Mouse (Mus musculus) mature B cell (primary cell): Measurements from ENCODE around the gene Zfp3.

Experiments used
- in situ Hi-C: fragments of 300-500 bp; cut with MboI; formaldehyde crosslinking; loops from 2 replicates; pipeline ENCODE4 v1.14.3; 2019

The Zfp3 gene

DNA sequence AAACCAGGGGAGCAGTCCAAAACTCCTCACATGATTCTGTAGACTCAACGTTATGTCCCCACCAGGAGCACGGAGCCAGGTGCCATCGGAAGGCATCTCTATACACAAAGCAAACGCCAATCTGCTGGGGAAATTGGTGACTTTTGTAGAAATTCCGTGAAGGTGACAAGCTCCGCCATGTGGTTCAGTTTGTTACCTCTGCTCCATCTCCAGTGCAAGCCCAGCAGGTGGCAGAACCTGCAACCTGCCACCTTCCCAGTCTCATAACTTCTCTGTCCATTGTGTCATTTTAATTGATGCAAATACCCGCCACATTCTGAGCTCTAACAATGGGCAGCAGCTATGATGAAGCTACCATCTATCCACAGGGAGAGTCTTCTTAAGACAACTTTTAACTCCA lies 9.1 kb upstream of the Zfp3 start:
- in situ Hi-C loops, result loop anchor here (5.0 to 25.0 kb wide), 3 partner anchors 123 to 343 kb away; partner anchors contain the start of genes Gltpd2, Pelp1 and Vmo1

DNA sequence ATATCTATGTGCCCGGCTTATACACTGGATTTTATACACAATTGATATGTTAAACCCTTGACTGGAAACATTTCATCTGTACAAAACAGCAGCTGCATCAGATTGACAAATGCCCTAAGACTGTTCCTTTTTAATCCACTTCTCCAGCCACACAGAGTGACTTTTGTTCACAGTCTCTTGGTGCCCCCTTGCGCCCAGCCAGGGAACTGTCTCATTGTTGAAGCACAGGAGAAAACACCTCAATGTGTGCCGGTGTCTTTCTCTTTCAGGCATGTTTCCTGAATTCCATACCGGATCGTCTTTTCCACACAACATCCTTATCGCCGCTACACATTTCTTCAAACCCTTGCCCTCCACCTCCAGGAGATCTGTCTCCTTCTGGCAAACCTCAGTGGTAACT lies 8.4 kb upstream of the Zfp3 start:
- in situ Hi-C loops, result loop anchor here (5.0 to 25.0 kb wide), 3 partner anchors 123 to 343 kb away; partner anchors contain the start of genes Gltpd2, Pelp1 and Vmo1

DNA sequence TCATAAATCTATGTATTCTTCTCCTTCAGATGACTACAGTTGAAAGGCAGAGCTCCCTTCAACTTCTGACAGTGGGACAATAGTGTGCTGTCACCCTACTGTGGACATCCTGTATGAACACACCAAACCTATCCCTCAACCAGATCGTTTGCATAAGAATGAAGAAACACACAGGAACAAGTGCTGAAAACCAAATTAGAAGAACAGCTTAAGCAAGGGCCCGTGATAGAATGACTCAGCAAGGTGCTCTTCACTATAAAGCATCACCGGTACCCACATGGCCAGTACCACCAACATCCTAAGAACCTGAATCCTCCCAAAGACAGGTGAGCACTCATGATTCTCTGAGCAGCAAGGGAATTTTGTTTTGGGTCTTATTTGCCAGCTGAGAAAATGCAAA lies 3.6 kb upstream of the Zfp3 start:
- in situ Hi-C loops, result loop anchor here (25.0 kb wide), 1 partner anchor 348 kb away; the partner anchor contains the start of gene Pelp1

DNA sequence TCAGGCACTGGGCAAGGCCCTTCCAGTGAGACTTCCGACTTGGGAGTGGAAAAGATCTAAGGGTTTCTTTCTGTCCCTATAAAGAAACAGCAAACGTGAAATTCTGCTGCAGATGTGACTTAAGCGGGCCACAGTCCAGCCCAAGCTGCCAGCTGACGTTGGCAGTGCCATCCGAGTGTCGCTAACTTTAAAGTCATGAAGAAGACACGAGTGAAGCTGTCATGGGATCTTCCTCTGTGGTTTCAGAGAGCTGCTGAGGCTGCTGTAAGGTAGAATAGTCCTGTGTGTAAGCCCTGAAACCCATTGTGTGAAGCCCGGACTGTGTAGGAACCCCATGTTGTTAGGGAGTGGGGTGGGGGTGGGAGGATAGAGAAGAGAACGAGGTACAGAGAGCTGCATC lies 1.4 kb upstream of the Zfp3 start:
- in situ Hi-C loops, result loop anchor here (25.0 kb wide), 1 partner anchor 350 kb away; the partner anchor contains the start of gene Pelp1

DNA sequence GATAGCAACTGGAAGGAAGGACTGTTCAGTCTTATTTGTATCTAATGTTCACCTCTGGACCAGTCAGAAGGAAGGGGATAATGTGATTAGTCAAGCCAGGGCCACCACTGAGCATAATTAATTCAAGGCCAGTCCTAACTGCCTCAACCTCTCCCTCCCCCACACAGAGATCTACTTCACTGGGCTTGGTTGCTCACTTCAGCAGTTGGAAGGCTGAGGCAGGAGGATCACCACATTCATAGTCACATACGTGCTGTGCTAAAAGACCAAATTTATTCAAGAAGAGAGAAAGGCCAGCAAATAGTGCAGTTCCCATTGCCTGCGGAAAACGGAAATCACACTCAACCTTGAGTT lies 450 bp upstream of the Zfp3 start:
- in situ Hi-C loops, result loop anchor here (25.0 kb wide), 1 partner anchor 351 kb away; the partner anchor contains the start of gene Pelp1

DNA sequence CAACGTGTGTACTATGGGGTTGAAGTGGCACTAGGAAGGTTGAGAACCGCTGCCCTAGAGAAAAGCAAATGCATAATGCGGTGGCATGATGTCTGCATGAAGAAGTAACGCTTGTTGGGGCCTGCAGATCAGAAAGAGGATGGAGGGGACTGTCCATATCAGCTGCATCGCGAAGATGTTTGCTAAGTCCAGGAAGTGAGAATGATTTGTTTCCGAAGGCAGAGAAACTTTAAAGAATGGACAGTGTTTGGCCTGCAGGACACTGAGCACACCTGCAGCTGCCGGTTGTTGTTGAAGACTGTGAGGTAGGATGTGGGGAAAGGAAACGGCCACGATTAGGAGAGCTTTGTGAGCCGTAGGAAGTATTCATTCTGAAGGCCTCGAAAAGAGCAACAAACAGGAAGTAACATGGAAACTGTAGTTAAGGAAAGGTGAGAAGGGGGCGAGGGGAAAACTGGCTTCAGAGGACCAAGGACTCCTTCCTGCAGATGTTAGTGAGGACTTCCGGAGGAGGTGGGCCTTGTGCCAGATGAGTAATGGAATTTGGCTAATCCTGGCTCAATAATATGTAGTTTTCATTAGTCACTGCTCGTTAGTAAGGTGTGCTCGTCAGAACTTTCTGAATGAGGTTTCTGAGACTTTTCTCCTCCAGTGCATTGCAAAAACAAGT lies 1.9 kb downstream of the Zfp3 start:
- in situ Hi-C loops, result loop anchor here (25.0 kb wide), 1 partner anchor 354 kb away; the partner anchor contains the start of gene Pelp1

DNA sequence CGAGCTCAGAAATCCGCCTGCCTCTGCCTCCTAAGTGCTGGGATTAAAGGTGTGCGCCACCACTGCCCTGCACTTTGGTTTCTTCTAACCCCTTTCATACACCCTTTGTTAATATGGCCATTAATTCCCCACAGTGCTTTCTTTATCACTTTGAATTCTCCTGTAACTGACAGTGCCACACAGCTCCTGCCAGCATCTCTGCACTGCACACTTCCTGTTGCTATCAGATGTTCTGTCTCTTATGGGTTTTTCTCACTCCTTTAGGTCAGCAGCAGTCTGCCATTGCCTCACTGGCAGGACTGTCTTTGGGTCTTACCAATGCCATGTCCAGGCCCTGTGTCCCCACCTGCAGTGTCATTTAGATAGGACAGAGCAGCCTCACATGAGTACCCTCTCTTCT lies 6.8 kb downstream of the Zfp3 start:
- in situ Hi-C loops, result loop anchor here (25.0 kb wide), 1 partner anchor 359 kb away; the partner anchor contains the start of gene Pelp1

DNA sequence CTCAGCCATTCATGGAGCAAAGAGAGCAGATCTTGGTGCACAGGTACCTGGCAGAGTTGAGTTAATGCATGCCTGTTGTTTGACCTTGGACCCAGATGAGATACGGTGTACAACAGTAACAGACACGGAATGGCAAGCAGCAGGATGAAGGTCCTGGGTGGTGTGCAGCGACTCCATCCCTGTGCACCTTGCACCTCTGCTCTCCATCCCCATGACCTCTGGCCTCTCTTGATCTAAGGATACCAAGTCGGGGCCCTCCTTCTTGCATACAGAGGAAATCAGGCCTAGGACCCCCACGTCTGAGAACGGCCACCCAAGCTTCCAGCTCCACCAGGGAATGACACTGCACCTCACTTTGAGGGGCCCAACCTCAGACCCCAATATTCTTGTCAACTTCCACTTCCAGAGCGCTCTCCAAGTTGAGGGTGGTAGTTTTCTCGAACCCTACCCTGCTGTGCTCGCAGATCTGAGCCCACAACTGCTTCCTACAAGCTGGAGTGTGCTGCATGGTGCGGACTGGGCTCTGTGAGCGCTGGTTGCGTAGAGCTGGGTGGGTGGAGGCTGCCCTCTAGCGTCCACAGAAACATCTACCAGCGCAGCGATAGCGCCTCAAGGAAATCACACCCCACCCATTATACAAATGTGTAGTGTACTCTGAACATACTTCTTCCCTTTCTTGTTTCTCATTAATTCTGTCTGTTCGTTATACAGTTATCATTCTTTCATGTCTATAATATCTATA lies 13.0 kb downstream of the Zfp3 start:
- in situ Hi-C loops, result loop anchor here (5.0 kb wide), 1 partner anchor 35 kb away; the partner anchor contains the start of gene Scimp

DNA sequence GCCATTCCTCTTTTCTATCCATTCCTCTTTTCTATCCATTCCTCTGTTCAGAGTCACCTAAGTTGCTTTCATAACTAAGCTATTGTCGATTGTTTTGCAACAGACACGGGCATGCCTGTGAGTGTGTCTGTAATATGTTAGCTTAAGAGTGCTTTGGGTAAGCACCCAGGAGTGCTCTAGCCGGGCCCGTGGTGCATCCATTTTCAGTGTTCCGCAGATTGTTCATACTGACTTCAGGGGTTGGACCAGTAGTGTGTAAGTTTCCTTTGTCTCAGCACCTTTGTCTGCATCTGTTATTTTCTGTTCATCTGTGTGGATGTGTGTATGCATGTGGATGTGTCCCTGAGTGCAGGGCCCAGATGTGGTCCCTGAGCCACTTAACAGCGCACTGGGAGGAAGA lies 13.6 kb downstream of the Zfp3 start:
- in situ Hi-C loops, result loop anchor here (5.0 kb wide), 1 partner anchor 35 kb away; the partner anchor contains the start of gene Scimp

DNA sequence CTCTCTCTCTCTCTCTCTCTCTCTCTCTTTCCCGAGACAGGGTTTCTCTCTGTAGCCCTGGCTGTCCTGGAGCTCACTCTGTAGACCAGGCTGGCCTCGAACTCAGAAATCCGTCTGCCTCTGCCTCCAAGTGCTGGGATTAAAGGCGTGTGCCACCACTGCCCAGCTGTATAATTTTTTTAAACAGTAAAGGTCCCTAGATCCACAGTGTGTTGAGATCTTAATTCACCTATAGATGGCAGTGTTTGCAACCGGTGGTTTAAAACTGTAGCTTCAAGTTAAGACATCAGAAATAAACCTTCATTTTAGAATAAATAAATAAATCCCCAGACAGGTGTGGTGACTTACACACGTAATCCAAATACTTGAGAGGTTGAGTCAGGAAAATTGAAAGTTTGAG lies 14.0 kb downstream of the Zfp3 start:
- in situ Hi-C loops, result loop anchor here (5.0 kb wide), 1 partner anchor 34 kb away; the partner anchor contains the start of gene Scimp

DNA sequence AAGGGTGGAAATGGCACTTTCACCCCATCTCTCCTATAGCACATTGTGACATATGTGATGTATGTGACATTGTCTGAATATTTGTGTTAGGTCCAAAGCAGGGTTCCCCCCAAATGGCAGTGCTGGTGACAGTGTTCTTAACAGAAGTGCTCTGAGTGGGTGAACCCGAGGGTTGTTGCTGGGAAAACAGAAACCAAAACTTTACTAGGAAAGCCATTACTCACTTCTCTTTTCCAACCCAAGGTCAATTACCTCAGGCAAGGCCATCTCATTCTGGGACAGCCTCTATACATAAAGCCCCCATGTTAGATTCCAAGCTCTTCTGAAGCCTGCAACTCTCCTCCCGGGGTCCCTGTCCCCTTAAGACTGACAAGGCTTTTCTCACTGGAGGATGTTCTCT lies 21.9 kb downstream of the Zfp3 start:
- in situ Hi-C loops, result no loop called here

DNA sequence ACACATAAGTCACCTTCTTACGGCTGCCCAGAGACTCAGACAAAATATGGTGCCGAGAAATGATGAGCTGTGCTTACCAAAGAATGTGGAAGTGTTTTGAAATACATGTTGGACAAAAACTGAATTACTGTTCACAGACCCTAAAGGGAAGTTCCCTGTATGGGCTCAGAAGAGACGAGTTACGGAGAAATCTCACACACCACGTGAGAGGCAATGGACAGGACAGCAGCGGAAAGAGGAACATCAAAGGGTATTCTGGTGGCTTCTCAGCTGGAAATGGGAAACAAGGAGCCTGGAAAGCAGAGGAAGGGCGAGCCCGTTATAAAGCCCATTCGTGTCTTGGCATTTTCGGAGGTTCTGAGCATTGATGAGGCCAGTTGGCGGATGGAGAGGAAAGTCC lies 23.0 kb downstream of the Zfp3 start:
- in situ Hi-C loops, result no loop called here

DNA sequence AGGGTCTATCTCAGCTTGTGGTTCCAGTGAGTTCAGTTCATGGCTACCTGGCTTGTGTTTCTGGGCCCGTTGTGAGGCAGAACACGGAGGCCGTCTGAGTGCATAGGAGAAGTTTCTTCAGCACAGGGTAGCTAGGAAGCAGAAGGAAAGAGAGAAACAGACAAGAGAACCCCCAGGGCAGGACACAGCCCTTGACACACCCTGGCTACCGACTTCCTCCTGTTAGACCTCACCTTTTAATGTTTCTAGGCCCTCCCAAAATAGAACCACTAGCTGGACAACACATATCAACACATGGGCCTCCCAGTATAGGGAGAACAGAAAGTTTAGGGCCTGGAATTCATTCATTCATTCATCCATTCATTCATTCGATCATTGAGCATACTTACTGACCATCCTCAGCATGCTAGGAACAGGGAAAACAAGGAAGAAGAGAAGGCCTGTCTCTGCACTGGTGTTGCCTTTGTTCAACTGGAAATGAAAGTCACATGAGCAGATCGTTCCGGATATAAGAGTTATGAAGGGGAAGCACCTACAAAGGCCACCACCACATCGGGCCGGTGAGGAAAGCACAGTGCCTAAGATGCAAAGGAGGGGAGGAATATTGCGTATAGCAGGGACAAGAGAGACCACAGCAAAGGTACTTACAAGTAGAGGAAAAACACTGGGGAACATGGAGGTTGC lies 25.1 kb downstream of the Zfp3 start:
- in situ Hi-C loops, result no loop called here

DNA sequence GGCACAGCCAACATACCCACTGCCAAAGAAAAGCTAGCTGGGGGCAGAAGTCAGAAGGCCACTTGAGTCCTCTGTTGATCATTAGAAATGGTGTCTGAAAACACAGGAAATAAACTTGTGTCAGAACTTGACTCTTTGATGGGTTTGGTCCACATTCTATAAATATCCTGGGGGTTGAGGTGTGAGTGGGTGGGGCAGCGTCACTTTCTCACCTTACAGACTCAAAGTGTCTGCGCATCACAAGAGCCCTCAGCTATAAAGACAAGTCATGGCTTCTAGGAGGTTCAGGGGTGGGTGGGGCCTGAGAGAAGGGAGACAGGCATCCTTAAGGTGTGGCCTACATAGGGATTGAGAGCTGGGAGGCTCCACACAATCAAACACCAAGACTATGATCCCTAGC lies 26.4 kb downstream of the Zfp3 start:
- in situ Hi-C loops, result no loop called here

DNA sequence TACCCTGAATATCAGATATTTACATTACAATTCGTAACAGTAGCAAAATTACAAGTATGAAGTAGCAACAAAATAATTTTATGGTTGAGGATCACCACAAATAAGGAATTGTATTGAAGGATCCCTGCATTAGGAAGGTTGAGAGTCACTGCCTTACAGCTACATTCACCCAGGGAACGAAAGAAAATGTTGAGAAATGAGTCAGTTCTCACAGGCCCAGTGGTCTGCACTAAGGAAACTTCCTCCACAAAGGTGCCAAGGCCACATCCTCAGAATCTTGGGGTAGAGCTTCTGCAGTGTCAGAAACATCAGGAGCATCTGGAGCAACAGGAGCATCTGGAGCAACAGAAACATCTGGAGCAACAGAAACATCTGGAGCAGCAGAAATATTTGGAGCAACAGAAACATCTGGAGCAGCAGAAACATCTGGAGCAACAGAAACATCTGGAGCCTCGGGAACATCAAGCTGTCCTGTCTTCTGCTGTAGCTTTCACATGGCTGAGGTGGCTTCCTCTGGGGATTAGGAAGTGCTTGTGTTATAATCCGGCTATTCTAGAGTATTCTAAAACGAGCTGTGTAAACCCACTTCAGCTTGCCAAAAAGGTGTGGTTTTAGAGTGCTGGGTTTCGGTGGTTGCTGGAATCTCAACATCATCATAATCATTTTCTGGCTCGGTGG lies 27.0 kb downstream of the Zfp3 start:
- in situ Hi-C loops, result no loop called here

DNA sequence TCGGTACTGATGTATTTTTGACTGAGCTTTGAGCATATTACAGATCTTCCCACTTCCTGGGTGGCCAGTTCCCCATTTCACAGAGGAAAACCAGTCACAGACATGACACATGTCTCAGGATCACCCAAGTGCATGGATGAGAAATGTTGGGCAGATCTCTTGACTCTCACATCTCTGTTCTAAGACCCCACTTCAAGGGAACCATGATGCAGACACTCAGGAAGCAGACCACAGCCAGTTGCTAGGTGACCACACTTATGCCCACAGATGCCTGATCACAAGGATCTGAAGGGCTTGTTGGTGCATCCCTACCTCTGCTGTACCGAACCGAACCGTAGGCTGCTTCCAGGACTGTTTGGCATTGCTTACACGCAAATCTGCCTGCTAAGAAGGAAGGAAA lies 27.7 kb downstream of the Zfp3 start:
- in situ Hi-C loops, result no loop called here

DNA sequence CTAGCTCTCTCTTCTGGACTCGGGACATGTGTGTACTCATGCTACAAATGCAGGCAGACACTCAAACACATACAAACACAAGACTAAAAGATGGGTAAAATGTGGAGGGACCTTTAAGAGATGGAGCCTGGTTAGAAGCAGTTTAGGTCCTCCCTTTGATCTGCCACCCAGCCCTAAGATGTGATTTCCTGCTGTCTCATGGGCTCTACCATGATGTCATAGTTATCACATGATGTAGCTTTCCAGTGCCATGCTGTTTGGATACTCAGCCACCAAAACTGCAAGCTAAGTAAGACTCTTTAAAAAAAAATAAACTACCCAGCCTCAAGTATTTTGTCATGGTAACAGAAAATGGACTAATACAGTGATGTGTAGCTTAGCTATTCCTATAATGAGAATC lies 28.4 kb downstream of the Zfp3 start:
- in situ Hi-C loops, result no loop called here

DNA sequence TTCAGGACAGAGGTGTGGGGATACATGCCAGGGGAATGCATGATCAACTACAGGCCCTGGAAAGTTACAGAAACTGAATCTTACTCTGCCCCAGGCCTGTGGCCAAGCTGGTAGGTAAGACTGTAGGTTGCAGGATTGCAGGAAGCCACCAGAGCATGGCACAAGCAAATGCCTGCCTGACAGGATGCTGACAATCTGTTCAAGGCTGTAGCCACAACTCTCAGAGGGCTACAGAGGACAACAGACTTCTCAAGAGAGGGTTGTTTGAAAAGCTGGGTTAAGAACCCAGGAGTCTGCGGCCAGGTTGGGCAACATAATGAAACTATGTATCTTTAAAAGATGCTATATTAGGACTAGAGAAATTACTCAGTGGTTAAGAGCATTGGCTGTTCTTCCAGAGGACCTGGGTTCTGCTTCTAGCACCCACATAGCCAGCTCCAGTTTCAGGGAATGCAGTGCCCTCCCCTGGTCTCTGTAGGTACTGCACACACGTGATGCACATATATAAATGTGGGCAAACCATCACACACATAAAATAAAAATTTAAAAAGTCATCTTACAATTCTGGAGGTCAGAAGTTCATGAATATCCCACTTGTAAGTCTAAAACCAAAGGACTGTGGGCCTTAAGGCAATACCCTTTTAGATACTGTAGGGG lies 38.3 kb downstream of the Zfp3 start:
- in situ Hi-C loops, result no loop called here

DNA sequence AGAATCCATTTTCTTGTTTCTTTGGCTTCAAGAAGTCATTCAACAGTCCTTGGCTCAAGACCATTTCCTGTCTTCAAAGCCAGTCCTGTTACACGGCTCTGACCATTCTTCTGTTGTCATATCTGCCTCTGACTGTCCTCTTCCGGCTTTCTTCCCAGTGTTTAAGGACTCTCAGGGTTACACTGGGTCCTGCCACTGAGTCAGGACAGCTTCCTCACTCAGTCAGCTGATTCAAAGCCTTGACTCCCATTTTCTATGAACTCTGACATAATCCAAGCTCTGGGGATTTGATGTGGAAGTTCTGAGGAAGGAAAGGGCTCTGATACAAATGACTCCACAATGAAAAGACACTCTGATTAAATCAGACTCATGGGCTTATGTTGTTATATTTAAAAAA lies 38.9 kb downstream of the Zfp3 start:
- in situ Hi-C loops, result no loop called here

DNA sequence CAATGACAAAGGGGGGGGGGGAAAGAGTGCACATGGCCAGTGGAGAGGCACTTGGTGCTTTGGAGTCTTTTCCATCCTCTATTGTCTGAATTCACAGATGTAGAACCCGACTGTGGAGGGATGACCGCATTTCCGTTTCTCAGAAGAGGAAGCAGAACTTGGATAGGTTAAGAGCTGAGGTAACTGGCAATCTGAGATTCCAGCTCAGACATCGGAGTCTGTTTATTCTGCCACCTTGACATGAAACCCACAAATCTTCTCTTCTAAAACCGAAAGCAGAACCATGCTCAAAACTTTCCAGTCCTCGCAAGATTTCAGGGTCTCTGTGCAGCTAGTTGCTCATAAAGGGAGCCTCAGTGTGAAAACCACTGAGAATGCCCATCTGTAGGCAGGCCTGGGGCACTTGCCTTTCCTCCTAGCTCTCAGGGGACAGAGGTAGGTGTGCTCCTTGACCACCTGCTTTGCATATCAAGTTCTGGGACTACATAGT lies 39.7 kb downstream of the Zfp3 start:
- in situ Hi-C loops, result no loop called here

DNA sequence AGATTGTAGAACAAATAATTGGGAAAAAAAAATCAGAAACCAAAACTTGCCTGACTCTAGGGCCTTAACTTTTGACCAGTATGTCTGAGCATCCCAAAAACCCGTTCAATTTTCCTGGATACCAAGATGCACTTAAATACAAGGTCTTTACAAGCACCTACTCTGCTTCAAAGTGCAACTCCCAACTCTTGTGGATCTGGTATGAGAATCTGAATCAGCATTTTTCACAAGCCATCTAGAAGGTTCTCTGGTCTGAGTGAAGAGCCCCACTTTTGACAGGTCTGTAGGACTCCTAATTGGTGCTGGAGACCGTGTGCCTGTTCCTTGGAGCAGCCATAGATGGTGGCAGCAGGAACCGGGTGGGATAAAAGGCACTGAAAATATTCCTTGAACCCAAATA lies 40.4 kb downstream of the Zfp3 start:
- in situ Hi-C loops, result no loop called here
